Mouse (Mus musculus) olfactory bulb, adult 2 months (tissue): ENCODE results near the gene Fbln2.

Source experiments
- CTCF ChIP-seq: fragments of 200-500 bp; IDR thresholded peaks from 2 replicates; pipeline ENCODE4 v1.5.1; 2012; ENCODE audit warnings: low read depth, mild to moderate bottlenecking, low read length, moderate library complexity; ENCODE audit not compliant: insufficient read depth
- POLR2A ChIP-seq: fragments of 200-500 bp; IDR thresholded peaks from 2 replicates; pipeline ENCODE4 v1.6.1; 2012; ENCODE audit warnings: mild to moderate bottlenecking, low read depth, low read length, moderate library complexity; ENCODE audit not compliant: insufficient read depth

GRCm38 (mm10) chr6:91183980-91184379 lies 28.3 kb upstream of the Fbln2 start:
- no peak for TF ChIP-seq POLR2A
- TF ChIP-seq CTCF: no peak
